Mouse (Mus musculus): ENCODE measurements around the gene Asl.
"Not testable (repeated sequence)": the region's sequence is repeated elsewhere in the genome, so short reads cannot be mapped to it uniquely, and the experiment has no call there.

Asl gene

DNA sequence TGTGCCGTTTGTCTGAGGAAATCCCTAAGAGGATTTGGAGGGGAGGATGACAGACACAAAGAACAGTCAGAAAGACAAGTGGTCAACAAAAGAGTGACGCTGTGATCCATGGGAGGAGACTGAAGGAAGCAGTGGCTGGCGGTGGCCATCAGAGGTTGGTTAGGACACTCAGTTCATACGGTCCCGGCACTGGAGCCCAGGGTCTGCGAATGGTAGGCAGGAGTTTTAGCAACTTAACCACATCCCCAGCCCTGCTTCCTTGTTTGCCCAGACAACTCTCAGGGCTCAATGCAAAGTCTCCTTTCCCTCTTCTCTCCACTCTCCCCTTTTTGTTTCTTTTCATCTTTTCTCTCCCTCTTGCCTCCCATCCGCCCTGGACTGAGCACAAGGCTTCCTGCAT lies 17.1 kb upstream of the Asl start:
- DNase-seq (ENCODE audit: low read depth) = no peak

DNA sequence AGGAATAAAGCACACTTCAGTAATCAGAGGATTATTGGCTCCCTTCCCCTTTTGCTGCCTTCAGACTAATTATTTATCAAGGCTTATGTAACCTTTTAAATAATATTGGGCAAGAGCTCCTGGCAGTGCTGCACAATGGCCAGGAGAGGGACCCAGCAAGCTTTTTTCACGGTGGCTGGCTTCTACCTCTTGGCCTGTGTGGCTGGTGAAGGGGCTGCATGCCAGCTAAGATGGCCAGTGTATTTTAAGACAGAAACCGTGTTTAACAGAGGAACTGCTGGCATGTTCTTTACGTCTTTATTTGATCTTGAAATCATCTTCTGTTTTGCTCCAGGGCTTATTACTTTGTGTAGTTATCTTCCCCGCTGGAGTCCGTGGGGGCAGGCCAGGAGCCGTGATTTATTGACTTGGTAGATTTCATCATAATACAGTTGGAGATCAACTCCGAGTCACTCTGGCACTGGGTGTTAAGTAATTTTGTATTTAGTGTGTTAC lies 15.2 kb upstream of the Asl start:
- peak; percentile 89 for DNase-seq (ENCODE audit: low read depth)

DNA sequence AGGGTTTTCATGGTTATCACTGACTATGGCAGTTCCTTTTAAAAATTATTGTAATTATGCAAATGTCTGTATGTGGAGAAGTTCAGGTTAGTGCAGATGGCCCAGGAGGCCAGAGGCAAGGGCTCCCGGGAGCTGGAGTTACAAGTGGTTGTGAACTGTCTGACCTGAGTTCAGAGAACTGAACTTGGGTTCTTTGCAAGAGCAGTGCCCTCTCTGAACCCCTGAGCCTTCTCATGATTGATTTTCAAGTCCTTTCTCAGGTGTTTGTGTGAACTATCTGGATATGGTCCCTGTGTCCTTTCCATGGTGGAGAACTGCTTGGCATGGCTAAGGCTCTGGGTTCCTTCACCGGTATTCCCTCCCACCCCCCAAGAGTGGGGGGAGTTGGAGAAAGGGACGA lies 14.7 kb upstream of the Asl start:
- DNase-seq (ENCODE audit: low read depth) = no peak

DNA sequence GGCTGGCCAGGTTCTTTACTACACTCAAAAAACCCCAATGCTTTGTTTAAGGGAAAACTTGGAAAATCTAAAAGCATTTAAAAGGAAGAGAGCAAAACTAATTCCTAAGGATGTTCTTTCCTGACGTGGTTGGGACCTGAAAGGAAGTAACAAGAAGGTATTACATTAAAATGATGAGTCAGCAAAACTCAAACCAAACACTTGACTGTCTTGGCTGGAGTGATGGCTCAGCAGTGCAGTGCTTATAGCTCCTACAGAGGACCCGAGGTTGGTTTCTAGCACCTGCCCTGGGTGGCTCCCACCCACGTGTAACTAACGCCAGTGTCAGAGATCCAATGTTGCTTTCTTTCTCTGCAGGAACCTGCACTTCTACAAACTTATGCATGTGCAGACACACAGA lies 12.2 kb upstream of the Asl start:
- DNase-seq (ENCODE audit: low read depth) = no peak

DNA sequence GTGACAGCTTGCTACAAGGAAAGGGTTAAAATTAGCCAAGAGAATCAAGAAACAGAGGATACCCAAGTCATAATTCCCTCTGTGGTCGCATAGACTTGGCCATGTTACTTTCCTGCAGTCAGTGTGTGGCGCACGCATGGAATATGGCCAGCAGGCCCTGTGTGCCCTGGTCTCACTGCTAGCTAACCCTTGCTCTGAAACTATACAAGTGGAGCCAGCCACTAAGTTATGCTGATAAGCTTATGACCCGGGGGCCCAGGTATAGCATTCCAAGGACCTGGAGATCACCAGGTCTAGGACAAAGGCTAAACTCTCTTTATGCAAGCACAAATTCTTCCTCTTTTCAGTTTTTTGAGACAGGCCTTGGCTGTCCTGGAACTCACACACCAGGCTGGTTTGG lies 11.8 kb upstream of the Asl start:
- DNase-seq (ENCODE audit: low read depth) = no peak

DNA sequence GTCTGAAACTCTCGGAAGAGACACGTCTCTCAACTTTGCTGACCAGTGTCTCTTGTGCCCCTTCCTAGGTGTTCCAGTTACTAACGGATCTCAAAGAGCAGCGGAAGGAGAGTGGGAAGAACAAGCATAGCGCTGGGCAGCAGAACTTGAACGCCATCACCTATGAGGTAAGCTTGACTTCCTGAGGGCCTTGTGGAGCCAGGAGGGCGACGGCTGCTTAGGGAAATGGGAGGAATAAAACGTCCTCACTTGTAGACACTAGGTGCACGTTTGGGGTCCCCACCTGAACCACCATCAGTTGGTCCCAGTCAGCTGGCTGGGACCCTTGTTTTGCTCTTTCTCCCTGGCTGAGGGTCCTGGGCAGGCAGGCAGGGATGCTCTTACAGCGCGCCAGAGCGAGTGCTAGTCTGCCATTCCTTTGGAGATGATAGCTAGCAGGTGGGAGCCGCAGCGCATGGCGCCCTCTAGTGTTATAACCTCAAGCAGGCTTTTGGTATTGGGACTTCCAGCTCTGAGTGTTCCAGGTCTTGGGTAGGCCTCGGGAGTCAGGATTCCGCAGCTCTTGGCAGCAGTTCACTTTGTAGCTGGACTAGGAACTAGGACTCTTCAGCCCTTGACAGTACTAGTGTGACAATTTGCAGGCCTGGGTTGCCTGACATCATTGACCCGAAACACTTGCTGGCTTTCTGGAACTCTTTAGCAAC lies 8.9 kb upstream of the Asl start:
- peak; percentile 82 for DNase-seq (ENCODE audit: low read depth)

DNA sequence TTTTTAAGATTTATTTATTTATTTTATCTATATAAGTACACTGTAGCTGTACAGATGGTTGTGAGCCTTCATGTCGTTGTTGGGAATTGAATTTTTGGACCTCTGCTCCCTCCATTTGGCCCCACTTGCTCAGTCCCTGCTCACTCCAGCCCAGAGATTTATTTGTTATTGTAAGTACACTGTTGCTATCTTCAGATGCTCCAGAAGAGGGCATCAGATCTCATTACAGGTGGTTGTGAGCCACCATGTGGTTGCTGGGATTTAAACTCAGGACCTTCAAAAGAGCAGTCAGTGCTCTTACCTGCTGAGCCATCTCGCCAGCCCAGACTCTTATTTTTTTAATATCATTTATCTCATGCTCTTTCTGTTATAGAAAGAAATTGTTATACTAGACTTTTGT lies 7.3 kb upstream of the Asl start:
- DNase-seq (ENCODE audit: low read depth) = not testable (repeated sequence)

DNA sequence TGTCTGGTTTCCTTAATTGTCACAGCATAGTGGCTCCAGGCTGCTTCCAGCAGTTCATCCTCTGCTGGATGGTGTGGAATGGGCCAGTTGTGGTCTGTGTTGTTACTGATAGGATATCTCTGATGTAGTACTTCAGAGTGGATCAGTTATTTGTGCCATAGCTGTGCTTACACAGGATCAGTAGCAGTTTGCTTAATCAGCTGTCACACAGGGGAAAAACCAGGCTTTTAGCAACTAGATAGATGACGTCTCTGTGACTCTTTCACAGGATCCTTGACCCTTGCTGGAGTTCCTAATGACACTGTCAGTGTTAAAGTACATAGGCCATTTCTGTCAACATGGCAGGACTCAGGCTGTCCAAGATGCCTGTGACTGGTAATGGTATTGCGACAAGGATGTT lies 4.8 kb upstream of the Asl start:
- no peak for DNase-seq (ENCODE audit: low read depth)

DNA sequence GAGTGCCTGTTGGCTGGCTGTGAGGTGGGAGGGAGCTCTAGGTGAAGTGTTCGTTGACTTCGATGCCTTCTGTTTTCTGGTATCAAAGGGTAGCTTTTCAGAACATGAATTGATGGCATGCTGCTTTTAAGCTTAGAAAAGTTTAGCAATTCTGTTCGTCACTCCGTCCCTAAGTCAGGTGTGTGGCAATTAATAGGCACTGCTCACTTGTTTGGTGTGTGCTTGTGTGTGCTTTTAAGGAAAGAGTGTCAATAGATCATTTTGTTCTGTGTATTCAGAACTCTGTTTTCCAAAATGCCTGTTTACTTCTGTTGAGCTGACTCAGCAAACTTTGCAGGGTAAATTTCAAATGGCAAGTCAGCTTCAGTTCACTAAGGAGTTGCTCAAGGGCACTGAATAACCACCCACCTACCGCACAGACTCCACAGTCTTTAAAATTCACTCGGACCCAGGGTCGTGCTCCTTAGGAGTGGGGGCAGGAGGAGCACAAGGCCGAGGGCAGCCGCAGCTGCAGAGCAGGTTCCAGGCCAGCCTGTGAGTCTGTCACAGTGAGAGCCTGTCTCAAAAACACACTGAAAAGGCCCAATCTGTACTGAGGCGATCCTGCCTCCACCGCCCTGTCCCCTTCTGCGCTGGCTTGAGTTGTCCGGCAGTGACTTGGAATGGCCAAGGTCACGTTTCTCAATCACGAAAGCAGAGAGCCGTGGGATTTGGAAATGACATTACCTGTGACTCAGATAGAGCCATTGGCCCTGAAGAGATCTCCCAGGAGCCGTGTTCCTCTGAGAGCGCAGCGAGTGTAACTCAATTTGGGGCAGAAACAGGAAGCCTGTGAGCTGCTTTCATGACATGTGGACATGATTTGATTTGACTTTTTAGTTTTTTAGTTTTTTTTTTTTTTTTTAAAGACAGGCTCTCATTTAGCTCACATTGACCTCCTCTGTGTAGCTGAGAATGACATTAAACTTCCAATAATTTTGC lies 2.7 kb upstream of the Asl start:
- DNase-seq (ENCODE audit: low read depth) = no peak

DNA sequence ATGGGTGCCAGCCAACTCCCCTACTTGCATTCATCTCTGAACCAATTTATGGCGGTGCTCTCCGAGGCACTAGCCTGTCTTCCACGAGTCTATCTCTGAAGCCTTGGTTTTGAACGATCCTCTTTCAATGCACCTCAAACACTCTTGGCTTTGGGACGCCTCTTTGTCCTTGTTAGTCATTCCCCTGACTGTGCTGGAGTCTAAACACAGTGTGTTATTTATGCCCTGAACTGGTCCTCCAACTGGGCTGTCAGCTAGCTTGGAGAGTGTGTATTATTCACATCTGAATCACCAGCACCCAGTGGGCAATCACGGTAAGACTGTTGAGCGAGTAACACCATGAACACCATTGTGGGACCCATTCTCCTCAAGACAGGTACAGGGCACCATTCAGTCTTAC lies 1.4 kb downstream of the Asl start:
- DNase-seq (ENCODE audit: low read depth) = peak; percentile 16

DNA sequence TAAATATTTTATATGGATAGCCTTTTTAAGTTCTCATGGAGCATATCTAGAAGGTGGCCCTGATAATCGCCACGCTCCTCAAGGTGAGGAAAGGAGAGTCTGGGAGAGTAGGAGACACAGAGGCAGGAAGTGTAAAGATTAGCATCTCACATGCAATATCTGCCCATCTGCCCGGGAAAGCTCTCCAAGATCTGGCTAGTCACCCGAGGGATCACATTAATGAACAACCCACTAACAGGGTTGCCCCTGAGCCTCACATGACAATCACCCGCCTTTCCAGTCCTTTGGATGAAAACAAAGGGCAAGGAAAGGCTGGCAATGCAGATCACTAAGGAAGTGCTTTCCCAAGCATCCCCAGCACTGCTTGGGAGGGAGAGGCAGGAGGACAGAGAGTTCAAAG lies 1.9 kb downstream of the Asl start:
- no peak for DNase-seq (ENCODE audit: low read depth)

DNA sequence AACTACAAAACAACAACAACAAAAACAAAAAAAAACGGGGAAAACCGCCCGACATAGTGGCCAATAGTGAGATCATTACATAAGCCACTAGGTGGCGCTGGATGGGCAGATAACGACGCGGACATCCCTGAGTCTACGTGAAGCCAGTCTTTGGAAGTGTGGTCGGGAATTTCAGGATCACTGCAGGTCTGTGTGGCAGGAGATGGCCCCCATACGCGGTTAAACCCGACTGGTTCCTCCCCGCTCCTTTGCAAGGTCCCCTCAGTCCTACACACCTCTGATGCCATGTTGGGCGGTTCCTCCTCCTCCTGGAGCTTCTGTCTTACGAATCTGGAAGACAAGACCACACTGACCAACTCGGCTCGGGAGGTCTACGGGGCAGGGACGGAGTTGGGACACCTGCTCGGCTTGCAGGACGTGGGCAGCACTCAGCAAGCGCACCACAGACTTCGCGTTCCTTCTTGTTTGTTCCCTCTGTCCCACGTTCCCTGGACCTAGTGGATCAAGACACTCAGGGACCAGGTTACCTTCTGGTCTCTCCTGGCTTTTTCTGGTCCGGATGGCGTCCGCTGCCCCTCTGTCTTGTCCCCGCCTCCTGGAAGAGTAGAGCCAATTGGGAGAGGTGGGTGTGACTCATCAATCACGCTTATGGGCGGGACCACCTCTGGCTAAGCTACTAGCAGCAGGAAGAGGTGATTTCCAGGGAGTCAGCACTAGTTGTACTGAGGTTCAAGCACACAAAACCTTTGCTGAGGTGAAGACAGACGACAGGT lies 5.1 kb downstream of the Asl start:
- DNase-seq (ENCODE audit: low read depth) = peak; percentile 96

DNA sequence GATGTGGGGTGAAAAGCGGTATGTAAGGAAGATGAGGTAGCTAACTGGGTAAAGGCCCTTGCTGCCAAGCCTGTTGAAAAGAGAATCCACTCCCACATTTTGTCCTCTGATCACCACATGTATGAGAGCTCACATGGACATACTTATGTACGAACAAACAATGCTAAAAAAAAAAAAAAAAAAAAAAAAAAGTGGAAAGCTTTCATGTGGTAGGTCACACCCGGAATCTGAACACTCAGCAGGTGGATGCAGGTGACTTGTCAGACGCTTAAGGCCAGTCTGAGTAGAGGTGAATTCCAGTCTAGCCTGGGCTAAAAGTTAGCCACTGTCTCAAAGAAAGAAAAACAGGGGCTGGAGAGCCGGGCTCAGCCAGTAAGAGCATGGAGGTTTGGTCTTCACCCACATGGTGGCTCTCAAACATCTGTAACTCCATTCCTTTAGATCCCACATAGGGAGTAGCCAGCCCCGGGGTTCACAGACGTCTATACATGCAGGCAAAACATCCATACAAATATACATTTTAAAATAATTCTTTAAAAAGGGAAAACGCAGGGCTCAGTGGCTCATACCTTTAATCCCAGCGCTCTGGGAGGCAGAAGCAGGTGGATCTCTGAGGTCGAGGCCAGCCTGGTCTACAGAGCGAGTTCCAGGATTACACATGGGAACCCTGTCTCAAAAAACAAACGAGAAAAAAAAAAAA lies 5.8 kb downstream of the Asl start:
- peak; percentile 37 for DNase-seq (ENCODE audit: low read depth)

DNA sequence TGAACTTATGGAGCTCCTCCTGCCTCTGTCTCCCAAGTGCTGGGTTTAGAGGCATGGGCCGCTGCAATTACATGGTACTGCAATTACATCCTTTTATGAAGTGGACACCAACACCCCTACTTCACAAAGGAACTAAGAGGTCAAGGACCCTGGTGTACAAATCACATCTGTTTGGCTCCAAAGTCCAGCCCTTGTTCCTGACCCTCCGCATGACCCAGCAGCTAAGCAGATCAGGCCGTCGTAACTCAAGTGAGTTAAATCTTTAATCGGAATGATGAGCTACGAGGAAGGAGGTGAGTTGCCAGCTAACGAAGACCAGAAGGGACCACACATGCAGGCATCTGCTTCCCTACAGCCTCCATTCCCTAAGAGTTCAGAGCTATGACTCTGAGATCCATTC lies 6.7 kb downstream of the Asl start:
- DNase-seq (ENCODE audit: low read depth) = no peak

DNA sequence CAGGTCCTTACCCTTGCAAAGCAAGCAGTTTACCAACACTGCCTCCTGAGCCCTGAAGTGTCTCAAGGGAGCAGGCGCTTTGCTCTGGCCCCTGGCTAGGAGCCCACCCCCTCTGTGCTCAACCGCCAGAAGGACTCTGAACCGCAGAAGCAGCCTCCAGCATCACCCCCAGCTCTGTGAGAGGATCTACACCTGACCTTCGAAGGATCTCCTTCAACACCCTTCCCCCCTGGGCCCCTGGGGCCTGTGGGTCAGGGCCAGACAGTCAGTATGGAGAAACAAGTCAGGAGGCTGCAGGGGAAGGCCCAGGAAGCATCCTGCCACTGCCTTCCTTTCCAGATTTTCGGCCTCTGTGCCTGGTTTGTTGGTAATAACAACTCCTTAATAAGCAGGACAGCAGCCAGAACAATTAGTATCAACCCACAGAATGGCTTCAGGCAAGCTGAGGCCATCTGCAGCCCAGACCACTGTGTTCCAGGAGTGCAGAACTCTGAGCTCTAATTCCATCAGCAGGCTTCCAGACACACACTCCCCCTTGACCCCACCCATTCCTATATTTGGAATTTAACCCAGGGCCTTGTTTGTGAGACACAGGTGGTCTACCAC lies 7.6 kb downstream of the Asl start:
- DNase-seq (ENCODE audit: low read depth) = peak; percentile 35

DNA sequence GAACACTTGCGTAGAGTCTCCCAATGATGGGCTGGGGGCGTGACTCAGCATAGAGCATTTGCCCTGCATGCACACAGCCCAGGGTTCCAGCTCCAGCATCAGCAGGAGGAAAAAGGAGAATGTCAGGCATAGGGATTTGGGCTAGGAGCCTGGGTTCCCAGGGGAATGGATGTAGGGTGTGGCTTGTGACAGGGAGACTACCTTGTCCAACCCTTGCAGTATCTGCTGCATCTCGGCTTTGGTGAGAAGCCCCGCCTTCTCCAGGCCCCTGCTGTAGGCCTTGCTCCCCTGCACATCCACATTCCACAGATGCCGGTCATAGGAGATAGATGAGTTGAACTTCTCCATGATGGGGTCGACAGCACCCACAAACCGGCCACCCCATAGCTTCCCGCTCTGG lies 9.6 kb downstream of the Asl start:
- DNase-seq (ENCODE audit: low read depth) = no peak

DNA sequence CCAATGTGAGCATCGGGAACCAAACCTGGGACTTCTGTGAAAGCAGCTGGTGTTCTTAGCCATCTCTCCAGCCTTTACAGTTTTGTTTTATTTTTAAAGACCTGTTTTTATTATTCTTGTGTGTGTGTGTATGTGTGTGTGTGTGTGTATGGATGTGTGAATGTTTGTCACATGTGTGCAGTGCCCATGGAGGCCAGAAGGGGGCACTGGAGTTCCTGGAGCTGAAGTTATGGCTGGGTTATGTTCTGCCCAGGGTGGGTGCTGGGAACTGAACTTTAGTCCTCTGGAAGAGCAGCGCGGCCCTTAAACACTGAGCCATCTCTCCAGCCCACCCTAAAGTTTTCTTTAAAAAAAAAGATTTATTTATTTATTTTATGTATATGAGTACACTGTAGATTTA lies 13.9 kb downstream of the Asl start:
- no peak for DNase-seq (ENCODE audit: low read depth)

DNA sequence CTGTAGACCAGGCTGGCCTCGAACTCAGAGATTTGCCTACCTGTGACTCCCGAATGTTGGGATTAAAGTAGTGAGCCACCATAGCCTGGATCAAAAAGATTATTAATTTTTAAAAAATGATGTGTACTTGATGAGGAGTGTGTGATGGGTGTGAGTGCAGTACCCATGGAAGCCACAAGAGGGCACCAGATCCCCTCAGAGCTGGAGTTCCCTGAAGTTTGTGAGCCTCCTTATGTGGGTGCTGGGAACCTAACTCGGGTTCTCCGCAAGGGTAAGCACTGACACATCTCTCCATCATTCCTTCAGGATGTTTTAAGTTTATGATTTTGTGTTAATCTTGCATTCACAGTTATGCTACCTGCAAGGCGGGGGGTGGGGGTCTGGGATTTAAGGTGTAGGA lies 18.1 kb downstream of the Asl start:
- peak; percentile 40 for DNase-seq (ENCODE audit: low read depth)

DNA sequence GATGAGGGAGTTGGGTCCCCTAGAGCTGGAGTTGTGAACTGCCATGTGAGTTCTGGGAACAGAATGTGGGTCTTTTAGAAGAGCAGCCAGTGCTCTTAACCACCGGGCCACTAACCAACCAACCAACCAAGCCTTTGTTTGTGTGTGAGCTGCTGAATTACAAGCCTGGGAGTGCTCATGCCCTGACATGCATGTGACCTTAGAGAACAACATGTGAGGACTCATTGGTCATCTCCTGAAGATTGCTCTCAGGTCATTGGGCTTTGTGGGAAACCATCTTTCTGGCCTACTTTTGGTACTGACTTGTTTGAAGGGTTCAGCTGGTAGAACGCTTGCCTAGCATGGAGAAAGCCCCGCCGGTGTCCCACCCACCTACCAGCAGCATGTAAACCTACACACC lies 19.3 kb downstream of the Asl start:
- no peak for DNase-seq (ENCODE audit: low read depth)

DNA sequence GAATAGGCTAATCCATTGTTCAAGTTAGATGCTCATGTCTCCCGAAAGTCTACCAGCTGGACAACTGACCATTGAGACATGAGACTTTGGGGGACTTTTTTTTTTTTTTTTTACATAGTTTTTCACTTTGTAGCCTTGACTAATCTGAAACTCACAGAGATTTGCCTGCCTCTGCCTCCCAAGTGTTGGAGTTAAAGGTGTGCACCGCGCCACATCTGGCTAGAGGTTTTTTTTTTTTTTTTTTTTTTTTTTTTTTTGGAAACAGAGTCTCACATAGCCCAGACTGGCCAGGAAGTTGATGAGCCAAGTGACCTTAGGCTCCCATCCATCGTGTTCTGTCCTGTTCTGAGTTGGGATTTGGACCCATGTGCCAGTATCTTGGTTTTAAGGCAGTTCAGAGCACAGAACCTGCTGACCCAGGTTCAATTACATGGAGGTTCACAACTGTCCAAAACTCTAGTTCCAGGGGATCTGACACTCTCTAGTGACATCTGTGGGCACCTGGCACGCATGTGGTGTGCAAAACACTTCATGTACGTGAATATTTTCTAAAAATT lies 20.9 kb downstream of the Asl start:
- DNase-seq (ENCODE audit: low read depth) = no peak

DNA sequence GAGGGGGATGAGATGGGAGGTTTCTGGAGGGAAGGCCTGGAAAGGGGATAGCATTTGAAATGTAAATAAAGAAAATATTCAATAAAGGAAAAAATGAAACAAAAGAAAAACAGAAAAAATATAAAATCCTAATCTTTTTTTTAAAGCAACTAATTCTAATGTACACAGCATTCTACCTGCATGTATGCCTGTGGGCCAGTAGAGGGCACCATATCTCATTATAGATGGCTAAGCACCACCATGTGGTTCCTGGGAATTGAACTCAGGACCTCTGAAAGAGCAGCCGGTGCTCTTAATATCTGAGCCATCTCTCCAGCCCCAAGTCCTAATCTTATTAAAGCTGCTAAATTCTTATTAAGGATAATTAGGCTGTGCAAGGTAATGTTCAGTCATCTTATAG lies 21.7 kb downstream of the Asl start:
- DNase-seq (ENCODE audit: low read depth) = peak; percentile 30
